Mouse (Mus musculus): ENCODE results near the gene Casp14.

- TF ChIP-seq CTCF (IDR thresholded peaks at IDR 0.05) (no peak), POLR2A (IDR thresholded peaks at IDR 0.05; ENCODE audit: insufficient read depth, low read depth, low read length) (no peak)
Observed at GRCm38 (mm10) chr10:78716231-78716630, 1.9 kb downstream of the Casp14 start.
